Mouse (Mus musculus) adrenal gland, postnatal 14 days (tissue): Measurements from ENCODE around the gene Herc3. TPM values are rescaled to one million over a fixed set of nuclear protein-coding genes. Genes with fewer than 3 reads are reported as not detected.
A peak's percentile ranks its signal among the peaks of the same experiment; 100 is the strongest.
"Not testable (repeated sequence)": the region's sequence is repeated elsewhere in the genome, so short reads cannot be mapped to it uniquely, and the experiment has no call there.

Experiments used
- DNase-seq: peaks from one replicate; pipeline ENCODE4 v3.0.0; 2021; ENCODE audit warnings: mixed read lengths
- total RNA-seq: library from RNA; stranded (reverse); gene quantifications from 2 replicates; pipeline ENCODE4 v1.2.3, GENCODE M21; 2021

The Herc3 gene
- total RNA-seq, 1 experiment from 2014 or later: 43.8 TPM

DNA sequence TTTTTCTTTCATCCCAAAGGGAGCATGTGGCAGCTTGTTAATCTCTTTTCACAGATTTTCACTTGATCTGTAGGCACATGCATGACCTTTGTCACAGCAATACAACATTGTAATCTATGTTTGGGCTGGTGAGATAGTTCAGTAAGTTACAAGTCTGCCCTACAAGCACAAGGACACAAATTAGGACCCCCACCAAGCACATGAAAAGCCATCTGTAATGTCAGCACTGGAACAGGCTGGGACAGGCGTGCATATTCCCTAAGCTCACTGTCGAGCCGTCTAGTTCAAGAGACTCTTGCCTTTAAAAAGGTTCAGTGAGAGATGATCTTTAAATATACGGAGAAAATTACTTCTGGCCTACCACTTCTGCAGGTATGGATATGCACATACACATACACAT, 28.3 kb downstream of the Herc3 start:
- no peak for DNase-seq

DNA sequence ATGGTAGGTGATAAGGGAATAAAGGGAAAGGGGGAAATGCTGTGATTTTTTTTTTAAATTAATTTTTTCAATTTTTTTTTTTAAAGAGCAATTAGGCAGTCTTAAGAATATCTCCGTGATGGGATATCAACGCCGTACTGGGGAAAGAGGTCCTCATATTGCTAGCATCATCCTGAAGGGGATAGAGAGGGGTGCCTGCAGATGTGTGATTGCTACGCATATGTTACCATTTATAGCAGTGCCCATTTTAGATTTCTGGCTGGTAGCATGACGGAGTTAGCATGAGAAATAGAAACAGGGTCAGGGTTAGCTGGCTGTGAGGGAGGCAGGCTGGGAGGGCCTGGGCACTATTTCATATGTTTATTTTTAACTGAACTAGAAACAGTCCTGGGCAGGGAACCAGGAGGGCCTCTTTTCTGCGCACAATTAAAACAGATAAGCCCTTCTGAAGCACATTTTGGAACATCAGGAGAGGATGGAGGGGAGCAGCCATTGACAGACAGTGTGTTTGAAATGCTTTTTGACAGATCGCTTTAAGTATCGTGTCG, 31.3 kb downstream of the Herc3 start:
- no peak for DNase-seq

DNA sequence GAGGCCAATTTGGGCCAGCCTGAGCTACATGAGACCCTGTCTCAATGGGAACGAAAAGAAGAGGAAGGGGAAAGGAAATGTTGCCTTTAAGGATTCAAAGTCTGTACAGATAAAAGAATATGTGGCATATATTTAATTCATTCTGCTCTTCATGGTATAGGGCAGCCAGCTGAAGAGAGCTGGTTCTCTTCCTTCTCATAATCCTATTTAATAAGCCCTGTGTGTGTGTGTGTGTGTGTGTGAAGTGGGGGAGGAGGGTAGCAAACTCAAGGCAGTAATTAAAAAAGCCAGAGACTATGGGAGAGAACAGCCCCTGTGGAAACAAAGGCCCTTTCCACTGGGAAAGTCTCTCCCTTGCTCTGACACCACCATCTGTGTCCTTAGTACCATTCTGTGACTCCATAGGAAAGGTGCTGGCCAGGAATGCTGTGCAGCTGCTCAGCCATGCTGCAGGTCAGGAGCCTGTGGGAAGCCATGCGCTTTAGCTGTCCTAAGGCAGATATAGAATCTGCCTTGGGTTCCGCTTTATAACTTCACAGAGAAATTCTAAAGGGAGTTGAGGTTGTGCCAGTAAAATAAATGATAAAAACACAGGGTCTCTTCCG, 32.5 kb downstream of the Herc3 start:
- no peak for DNase-seq

DNA sequence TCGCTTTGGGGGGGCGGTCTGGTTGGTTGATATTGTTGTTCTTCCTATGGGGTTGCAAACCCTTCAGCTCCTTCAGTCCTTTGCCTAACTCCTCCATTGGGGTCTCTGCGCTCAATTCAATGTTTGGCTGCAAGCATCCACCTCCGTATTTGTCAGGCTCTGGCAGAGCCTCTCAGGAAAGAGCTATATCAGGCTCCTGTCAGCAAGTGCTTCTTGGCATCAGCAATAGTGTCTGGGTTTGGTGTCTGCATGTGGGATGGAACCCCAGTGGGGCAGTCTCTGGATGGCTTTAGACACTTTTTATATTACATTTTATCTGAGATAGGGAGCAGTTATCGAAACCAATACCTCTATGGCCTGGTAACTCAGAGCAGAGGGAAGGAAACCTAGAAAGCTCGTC, 36.6 kb downstream of the Herc3 start:
- DNase-seq: not testable (repeated sequence)

DNA sequence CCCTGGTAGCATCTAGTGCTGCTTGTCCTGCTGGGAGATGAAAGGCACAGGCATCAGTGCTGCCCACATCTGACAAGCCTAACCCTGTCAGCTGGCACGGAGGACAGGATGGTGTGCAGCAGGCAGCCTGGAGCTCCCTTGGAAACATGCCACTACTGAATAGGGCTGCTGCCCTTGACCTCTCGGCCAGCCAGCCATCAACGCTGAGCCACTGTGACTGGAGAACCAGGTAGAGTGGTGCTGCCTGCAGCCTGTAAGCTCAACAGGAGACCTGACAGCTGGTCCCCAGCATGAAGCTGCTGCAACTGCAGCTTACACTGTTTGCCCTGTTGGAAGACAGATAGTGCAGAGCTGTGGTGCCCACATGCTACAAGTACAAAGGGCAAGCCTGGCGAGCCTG, 48.3 kb downstream of the Herc3 start:
- DNase-seq: peak; percentile 46

DNA sequence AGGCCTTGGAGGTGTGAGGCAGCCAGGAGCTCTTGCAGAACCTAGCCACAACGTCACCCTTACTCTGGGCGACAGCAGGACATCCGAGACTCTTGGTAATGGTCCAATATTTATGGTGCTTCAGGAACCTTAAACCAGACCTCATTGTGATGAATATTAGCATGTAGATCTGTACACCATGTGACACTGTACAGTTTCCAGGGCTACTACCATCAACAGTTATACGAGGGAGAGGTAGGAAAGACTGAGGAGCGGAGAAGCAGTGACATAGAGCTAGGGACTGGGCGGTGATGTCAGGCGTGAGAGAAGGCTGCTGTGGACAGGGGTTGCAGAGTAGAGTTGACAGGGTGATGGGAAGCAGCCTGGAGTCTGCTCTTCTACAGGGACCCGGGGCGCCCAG, 48.7 kb downstream of the Herc3 start:
- DNase-seq: no peak

DNA sequence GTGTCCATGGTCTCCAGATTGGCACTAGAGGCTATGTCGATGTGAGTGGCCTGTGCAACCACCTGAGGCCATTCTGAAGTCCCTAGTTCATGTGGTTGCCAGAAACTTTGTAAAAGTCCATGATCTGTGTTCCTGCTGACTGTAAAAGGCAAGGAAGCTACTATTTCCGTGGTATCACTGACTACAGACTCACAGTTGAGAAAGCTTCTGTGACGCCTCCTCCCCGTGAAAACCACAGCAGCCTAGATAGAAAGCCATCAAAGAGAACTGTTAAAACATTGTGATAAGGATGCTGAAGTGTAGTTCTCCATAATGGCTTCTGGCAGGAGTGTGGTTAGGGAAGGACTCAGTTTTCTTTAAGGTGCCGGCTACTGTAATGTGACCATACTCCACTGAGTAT, 49.6 kb downstream of the Herc3 start:
- DNase-seq: no peak

DNA sequence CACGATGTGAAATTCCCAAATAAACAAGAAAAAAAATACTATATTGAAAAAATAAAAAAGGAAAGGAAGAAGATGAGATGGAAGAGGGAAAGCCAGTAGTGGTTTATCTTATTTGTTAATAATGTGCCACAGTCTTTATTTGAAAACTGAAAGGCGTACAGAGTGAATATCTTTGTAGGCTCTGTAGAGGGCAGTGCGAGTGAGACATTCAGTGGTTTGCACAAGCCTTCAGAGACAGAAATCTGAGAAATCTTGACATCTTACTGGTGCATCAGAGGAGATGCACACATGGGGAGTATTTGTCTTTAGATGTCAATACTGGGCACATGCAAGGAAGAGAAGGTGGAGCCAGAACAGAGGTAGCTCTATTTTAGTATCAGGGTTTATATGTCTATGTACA, 50.1 kb downstream of the Herc3 start:
- DNase-seq: no peak

DNA sequence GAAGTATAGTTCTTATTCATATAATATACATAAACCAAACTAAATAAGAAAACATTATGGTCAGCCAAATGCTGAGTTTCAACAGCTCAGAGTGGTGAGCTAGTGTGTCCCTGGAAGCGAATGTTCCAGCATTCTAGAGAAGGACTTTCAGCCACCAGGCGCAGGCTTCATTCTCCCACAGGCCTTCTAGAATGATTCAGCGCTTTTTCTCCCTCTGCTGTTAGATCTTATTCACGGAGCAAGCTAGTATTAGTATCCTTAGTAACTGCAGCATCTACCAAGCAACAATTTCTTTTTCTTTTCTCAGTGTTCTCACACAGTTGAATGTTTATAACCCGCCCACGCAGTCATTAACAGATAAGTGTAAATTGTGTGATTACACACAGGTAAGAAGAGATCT, 51.0 kb downstream of the Herc3 start:
- DNase-seq: no peak

DNA sequence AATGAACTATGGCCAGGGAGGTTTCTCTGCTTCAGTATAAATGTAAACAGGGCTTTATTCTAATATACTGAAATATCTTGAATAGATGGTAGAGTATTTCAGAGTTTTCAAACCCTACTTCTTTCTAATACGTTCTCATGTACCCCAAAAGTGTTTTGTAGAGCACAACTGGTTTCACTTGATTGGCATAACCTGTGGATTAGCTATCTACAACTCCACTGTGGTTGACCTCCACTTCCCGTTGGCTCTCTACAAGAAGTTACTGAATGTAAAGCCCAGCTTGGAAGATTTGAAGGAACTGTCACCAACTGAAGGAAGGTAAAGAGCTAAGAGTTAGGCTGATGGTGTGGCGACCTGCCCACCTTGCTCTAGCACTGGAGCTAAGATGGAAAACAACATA, 58.7 kb downstream of the Herc3 start:
- no peak for DNase-seq

DNA sequence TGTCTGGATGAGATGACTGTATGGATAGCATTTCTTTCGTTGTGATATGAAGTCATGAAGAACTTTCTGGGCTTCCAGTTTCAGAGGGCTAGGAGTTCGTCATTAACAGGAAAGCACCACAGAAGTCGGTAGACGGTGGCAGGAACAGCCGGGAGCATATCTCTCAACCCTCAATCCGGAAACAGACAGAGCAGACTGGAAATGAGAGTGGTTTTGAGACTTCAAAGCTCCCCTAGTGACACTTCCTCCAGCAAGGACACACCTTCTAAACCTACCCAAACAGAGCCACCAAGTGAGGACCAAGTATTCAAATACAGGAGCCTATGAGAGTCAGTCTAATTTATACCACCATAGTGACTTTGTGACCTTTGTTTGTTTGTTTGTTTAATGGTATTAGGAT, 62.0 kb downstream of the Herc3 start:
- DNase-seq: no peak

DNA sequence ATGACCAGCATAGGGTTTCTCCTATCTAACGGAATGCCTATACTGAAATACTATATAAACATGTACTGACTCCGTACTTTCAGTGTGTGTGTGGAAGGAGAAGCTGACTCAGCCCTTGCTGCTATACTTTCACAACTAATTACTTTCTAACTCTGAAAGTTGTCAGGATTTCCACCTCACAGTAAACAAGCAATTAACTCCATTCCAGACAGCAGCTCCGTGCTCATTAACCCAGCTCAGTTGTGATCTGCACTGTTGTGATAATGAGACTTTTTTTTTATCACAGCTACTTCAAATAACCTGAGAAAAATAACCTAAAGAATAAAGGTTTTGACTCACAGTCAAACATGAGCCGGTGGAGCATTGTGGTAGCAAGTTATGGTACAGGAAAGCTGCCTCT, 63.7 kb downstream of the Herc3 start:
- no peak for DNase-seq

DNA sequence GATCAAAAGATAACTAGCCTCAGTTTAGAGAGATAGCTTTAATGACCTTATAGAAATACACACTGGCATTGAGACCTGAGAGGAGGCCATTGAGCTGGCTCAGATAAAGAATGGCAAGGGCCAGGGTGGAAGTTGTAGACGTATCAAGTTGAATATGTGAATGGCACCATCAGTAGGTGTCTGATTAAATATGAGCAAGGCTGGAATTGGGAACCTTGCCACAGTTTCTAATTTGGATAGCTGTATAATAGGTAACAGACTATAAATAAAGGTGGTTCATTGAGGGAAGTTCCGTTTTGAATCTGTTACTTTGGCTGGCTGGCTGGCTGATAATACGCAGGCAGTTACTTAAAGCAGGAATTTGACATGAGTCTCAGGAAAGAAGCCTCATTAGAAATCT, 65.4 kb downstream of the Herc3 start:
- DNase-seq: no peak

DNA sequence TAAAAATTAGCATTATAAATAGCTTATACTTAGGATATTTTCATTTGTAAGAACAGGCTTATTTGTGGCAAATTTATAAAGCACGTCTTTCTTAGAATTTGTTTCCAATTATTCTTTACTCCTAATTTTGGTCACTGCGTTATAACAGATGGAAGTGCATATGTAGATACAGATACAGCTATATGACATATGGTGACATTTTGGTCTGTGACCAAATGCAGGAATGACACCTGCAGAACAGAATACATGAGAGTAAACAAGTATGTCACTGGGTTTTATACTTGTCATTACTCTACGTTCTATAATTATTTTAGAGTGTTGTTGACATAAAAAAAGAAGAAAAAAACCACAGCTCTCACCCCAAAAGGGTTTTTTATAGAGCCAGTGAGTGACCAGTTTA, 67.8 kb downstream of the Herc3 start:
- DNase-seq: no peak

DNA sequence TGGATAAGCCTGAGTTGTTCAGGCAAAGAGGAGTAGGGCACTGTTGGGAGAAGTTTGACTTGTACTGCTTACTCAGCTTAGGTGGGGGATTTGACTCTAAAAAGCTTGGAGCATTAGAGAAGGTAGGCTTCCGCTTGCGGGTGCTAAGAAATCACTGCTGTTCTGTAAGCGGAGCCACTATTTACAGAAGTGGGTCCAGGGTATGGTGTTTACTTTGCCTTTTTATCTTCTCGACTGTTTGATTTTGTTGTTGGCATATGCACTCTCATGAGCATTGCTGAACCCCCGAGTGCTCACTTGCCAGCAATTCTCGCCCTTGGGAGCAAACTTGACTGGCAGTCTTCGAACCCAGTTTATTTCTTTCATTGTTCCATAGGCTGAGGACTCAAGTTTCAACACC, 69.3 kb downstream of the Herc3 start:
- DNase-seq: no peak

DNA sequence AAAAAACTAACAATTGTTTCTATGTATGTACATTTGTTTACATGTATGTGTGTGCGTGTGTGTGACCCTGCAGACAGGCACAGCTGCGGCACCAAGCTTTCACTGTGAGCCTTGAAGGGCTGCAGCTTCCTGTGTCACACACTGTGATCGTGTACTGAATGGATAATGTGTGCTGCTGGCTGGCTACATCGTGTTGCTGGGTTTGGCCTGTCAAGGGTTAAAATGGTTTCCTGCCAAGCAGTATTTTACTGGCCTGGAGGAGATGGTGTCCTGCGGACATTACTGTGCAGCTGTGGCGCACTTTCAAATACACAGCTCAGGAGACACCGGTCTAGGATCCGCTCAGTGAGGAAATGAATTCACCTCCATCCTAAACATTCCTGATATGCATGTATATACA, 71.9 kb downstream of the Herc3 start:
- no peak for DNase-seq

DNA sequence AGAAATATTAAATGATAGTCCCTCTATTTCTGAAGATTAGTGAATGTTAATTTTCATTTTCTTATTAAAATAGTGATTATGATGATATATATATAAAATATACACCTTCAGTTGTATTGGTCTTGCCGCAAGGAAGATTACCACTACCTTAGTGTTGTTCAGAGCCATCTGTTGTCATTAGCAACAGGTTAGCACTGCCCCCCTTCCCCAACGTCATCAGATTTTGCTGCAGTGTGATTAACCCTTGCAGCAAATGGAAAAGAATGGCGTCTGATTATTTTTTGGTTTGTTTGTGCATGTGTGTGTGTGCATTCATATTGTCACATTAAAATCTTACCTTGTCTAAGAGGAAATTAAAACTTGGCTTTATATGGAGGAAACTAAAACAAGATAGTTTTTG, 73.3 kb downstream of the Herc3 start:
- no peak for DNase-seq

DNA sequence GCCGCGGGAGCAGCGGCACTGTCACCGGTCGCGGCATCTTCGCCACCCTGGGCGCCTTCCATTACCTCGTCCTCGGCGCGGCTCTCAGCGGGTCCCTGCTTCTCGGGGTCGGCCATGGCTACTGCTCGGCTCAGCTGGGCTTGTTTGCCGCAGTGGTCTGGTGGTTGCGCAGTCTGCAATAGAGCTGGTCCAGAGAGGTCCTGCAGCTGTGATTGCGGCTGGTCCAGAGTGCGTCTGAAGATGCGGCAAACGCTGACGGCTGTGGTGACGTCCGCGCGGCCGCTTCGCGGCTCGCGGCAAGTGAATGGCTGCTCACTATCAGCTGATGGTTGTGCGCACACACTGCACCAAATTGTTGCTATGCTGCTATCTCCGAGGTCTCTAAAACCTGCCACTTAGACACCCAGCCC, 75.6 kb downstream of the Herc3 start, which contains the start of gene Nap1l5:
TSS of gene Nap1l5 (minus strand) at position 225 of the 410 bp plus-strand sequence.
- peak; percentile 51 for DNase-seq

DNA sequence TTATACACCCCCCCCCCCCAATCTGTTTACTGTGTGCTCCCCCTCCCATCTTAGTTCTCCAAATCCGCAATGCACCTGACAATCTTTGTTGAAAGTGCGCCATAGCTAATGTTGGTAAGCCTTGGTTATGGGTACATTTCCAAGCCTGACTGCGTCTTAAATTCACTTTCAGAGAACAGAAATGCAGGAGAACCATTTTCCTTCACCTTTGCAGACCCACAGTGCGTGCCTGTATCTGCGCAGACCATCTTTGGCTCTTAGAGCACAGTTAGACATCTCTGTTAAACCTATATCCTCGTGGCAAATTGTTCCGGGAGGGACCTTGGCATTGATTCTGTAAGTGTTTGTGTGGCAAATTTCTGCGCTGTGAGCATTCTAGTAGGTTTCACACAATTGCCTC, 76.1 kb downstream of the Herc3 start:
- no peak for DNase-seq

DNA sequence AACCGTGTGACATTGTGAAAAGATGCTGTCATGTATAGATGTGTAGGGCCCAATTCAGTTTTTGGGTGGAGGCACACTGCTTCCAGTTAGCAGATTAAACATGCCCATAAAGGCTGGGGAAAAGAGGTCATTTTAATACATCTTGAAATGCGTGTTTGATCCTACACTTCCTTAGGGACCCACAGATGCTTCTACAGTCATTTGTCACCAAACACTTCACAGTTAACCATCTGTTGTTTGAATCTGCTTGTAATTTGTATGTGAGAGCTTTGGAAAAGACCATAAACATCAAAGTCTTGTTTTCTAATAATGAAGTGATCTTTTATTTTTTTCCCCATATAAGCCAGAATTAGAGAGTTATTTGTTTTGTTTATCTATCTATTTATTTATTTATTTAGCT, 76.5 kb downstream of the Herc3 start:
- DNase-seq: no peak

DNA sequence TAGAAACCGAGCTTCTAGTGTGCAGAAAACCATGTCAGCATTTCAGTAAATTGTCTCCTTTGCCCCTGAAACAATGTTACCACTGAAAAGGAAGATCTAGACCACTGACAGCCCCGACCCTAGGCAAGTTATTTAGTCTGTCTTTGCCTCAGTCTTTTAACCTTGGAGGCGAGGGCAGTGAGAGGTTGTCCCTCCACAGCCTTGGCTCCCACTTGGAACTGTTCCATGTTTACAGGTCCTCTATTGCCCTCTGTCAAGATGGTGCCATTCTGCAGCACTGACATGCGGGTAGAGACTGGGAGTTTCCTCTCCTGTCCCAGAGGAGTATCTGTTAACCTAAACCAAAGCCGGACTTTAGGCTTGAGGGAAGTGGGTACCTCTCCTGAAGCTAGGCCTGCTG, 81.6 kb downstream of the Herc3 start:
- DNase-seq: no peak

DNA sequence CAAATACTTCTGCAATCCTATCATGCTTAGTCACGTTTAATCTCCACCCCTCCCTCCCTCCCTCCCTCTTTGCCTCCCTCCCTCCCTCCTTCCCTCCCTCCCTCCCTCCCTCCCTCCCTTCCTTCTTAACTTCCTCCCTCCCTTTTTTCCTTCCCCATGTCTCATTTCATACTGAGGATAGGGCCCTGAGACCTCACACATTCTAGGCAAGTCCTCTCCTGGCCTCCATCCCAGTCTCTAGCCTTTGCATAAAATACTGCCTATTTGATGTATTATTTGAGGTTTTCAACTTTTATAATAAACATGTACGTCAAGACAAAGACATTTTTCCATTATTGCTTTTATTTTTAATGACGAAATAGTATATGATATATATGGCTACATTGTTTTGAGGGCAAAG, 82.3 kb downstream of the Herc3 start:
- DNase-seq: no peak

DNA sequence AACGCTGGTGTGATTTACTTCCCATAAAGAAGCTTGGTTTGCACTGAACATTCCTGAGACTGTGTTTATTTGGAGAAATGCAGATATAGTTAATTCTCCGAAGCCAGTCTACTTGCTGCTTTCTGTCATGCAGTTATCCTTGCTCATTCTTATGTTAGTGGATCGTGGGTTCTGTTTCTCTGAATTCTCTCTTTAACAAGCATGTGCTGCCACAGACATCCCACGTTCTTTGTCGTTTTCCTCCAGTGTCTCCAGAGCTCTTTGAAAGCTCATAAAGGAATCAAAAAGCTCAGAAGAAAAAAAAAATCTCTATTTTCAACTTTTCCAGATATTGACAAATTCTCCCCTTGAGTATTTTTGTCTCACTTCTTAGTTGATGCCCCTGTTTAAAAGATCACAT, 82.7 kb downstream of the Herc3 start:
- no peak for DNase-seq

DNA sequence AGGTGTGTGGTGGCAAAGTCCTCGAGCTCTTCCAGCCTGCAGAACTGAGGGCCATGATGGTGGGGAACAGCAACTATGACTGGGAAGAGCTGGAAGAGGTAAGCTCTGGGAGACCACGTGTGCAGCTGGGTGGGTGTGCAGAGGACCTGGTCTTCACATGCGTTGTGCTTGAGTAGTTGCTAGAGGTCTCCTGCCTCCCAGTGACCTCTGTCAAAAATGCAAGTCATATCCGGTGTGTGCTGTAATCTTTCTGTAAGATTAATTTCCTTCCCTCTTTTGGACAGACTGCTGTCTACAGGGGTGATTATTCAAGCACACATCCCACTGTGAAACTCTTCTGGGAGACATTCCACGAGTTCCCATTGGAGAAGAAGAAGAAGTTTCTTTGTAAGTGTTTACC, 85.2 kb downstream of the Herc3 start:
- DNase-seq: no peak

DNA sequence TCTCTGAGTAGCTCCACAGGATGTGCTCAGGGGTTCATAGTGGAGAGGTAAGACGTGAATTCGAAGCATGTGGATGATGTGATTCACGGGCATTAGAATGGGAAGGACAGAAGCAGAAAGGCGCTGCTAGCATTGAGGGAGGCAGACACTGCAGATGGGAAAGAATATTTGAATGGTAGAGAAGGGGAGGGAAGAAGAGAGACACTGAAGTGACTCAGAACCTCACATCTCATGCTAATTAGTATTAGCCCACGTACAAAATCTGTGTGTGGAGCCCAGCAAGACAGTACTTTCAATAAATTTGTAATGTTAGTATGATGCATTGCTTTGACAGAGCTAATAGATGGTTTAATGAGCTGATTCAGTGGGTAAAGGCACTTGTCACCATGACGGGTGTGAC, 89.5 kb downstream of the Herc3 start:
- DNase-seq: no peak
